Mouse (Mus musculus): ENCODE results near the gene Krt78.
"Not testable (repeated sequence)": the region's sequence is repeated elsewhere in the genome, so short reads cannot be mapped to it uniquely, and the experiment has no call there.

The Krt78 gene

DNA sequence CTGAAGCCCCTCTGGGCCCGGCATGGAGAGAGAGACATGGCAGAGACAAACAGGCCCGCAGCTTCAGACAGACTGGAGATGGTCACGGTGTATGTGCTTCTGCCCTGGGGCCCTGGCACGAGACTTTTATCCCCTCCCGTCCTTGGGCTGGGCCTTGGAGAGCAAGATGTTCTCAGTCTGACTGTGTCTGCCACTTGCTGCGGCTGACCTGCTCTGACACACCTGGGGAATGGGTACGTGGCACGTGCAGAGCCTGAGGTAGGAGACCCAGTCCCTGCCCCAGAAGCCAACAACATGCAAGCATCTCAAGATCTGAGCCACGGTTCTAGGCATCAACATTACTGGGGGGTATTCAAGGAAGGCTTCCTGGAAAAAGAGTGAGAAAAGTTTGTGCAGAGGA is at the start of gene Krt78:
TSS of gene Krt78 (minus strand) at position 101 of the 400 bp plus-strand sequence.
- DNase-seq, result no peak

- DNase-seq, result peak; percentile 40
Observed at GRCm38 (mm10) chr15:102003516-102003915, 49.4 kb upstream of the Krt78 start.

DNA sequence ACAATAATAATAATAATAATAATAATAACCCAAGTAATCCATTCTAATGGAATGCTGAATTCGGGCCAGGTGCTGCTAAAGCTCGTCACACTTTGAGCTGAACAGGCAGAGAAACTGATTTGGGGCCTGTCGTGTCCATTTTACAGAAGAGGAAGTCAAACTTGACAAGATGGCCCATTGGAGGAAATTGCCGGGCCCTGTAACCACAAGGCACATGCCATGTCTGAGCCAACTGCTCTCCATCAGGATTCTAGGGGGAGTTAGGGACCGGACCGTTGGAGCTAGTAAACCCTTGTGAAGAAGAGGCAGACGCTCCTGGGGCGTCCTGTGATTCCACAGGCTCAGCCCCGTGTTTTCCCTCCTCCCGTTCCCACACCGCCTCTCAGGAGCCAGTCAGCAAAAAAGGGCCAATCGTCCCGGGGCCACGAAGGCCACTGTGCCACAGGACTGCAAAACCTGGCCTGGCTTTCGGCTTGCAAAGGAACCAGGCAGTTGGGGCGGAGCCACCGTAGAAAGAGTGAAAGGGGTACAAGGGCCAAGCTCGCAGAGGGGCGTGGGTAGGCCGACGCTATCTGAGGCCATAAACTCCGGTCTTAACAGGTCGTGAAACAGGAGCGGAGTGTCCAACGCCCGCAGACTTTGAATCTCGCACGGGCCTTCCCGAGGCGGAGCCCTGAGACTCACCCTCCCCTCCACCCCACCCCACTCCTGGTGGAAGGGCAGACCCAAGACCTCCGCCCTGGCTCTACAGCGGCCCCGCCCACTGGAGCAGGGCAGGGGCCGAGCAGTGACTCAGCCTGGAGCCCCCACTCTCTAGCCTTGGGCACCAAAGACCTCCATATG is 48.8 kb upstream of the Krt78 start:
- peak; percentile 90 for DNase-seq

DNA sequence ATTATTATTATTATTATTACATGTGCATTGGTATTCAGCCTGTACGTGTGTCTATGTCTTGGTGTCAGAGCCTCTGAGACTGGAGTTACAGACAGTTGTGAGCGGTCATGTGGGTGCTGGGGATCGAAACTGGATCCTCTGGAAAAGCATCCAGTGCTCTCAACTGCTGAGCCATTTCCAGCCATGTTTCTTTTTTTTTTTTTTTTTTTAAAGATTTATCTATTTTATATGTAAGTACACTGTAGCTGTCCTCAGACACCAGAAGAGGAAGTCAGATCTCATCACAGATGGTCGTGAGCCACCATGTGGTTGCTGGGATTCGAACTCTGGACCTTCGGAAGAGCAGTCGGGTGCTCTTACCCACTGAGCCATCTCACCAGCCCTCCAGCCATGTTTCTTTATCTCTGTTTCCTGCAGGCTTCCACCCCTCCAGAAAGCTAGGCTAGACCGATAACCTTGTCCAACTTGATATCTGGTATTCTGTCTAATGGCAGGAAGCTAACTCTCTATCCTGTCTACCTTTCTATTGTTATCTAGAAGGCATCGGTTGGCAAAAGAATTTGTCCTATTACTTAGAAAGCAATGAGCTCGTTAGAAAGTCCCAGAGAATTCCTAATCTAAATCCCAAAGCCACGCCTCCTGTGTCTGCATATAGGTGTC is 45.7 kb upstream of the Krt78 start:
- no peak for DNase-seq

DNA sequence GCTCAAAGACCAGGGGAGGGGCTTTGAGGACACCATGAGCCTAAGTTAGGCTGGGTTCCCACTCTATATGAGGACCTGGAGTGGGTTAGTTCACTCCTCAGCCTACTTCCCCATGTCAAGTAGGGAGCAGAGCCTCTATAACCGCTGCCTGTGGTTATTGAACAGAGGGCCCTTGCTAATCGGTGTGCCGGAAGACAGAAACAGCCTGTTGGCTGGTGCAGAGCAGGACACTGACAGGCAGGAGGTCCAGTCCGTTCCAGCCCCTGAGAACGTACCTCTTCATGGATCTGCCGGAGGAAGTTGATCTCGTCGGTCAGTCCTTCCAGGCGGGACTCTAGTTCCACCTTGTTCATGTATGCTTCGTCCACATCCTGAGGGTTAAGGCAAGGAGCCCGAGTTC is 45.1 kb upstream of the Krt78 start:
- DNase-seq, result no peak

DNA sequence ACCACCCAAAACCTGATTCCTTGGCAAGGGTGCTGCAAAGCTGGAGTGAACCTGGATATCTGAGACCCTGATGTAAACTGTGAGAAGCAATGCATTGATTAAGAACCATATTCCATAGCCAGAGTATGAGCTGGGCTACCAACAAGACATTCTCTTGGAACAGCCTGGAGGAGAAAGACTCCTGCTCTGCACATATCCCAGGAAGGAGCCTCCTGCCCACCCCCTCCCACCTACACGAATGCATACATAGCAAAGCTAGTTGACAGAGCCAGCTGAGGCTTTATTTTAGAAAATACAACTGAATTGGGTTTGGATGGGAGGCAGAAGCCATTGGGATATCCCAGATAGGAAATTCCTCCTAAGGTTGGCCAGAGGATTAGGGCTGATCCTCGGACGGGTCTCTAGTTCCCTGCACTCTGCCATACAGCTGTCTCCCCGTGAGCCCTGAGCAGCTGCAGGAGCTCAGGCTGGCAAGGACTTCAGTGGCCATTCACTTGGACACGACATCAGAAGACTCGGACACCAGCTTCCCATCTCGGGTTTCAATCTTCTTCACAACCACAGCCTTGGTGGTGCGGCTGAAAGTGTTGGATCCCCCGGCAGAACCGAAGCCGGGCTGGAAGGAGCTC is 42.5 kb upstream of the Krt78 start:
- DNase-seq, result not testable (repeated sequence)

GRCm38 (mm10) chr15:101995484-101996236 is 41.6 kb upstream of the Krt78 start:
- no peak for DNase-seq

- DNase-seq, result no peak
Observed at GRCm38 (mm10) chr15:101994365-101994764, 40.3 kb upstream of the Krt78 start.

GRCm38 (mm10) chr15:101990946-101991345 is 36.9 kb upstream of the Krt78 start:
- no peak for DNase-seq

GRCm38 (mm10) chr15:101988714-101989113 is 34.6 kb upstream of the Krt78 start:
- DNase-seq, result no peak

- DNase-seq, result peak; percentile 92
Observed at GRCm38 (mm10) chr15:101988119-101988518, 34.0 kb upstream of the Krt78 start.

DNA sequence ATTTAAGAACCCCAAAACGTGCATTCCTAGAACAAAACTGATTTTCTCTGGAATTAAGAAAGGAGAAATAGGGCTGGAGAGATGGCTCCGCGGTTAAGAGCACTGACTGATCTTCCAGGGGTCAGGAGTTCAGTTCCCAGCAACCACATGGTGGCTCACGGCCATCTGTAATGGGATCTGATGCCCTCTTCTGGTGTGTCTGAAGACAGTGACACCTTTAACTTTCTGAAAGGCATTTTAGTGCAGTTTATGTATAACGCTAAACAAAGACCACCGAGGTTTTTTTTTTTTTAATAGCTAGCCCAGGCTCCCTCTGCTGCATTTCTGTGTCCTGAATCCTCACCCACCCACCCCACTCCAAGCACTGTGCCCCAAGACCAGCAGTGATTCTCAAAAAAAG is 30.7 kb upstream of the Krt78 start:
- no peak for DNase-seq

- peak; percentile 97 for DNase-seq
Observed at GRCm38 (mm10) chr15:101983949-101984601, 30.0 kb upstream of the Krt78 start.

DNA sequence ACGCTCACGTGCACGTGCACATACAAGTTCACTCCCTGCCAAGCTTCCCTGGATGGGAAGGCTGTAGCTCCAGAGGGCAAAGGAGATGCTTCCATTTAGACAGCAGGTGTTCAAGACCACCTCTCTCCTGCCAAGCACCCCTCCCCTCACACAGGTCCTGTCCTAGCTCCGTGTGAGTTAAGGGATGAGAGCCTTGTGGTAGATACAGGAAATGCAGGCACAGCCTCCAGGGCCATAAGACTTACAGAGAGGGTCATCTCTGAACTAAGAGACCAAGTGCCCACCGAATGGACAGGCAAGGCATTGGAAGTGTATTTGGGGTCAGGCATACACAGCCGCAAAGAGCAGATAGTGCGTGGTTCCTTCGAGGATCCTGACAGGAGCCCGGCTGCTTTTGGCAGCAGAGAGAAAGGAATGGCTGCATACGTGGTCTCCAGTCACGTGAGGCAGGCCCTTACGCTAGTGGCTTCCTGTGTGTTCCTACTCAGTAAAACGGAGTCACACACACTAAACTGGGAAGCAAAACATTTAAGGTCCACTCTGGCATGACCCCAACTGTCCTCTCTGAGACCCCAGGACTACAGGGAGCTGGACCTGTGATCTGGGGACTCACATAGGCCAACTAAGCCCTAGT is 29.3 kb upstream of the Krt78 start:
- no peak for DNase-seq

- peak; percentile 91 for DNase-seq
Observed at GRCm38 (mm10) chr15:101980849-101981248, 26.8 kb upstream of the Krt78 start.

DNA sequence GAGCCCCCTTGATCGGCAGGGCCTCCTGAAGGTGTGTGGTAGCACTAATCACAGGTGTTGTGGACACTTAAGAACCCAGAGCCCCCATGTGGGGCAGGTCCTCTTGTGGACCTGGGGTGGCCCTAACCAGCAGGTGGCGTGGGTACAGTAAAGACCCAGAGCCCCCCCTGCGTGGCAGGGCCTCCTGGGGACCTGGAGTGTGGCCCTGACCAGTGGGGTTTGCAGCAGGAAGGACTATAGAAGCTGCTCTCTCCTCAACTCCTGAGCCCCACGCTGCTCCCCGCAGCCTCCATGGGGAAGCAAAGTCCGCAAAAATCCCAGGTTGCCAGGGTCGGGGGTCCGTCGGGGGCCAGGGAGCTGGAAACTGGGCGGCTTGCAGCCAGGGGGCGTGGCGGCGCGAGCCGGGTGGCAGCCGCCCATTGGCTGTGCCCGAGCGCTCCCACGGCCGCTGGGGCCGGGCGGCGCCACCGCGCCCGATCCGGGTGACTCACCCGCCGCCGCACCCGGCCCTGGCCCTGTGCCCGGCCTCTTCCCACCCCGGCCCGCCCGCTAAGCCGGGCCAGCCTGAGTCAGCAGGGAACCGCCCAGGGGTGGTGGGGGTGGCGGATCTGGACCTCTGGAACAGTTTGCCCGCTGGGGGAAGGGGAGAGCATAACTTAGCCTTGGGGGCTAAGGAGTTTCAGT is 23.1 kb upstream of the Krt78 start:
- DNase-seq, result peak; percentile 93

DNA sequence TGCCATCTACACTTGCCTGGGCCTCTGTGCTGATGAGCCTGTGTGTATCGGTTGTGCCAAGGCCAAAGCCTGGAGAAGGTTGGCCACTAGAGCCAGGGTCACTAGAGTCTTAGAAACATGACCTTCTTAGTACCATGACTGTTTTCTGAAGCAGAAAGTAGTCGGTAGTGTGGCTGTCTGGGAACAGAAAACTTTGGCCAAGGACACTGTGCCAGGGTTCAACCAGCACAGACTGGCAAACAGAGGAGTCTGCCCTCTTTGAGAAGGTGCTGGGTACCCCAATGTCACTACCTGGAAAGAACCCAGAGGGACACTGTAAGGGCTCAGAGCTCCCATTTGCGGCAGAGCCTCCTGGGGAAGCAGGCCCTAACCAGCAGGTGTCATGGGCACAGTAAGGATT is 22.6 kb upstream of the Krt78 start:
- peak; percentile 66 for DNase-seq

- no peak for DNase-seq
Observed at GRCm38 (mm10) chr15:101976023-101976422, 21.9 kb upstream of the Krt78 start.

GRCm38 (mm10) chr15:101974083-101974845 is 20.2 kb upstream of the Krt78 start:
- no peak for DNase-seq

- peak; percentile 97 for DNase-seq
Observed at GRCm38 (mm10) chr15:101973414-101974077, 19.5 kb upstream of the Krt78 start.

Data from kidney, adult 9 months (tissue).